Mouse (Mus musculus) midbrain, embryonic 13.5 days (tissue): Measurements from ENCODE around the gene Cldn3. TPM values are rescaled to one million over a fixed set of nuclear protein-coding genes. Genes with fewer than 3 reads are reported as not detected.

Source experiments
- ATAC-seq: fragments of 200-750 bp; cut with Nextera tagmentation; 2 replicates; pipeline ENCODE4 v1.8.0; 2017; ENCODE audit warnings: mild to moderate bottlenecking, moderate TSS enrichment, moderate library complexity
- H3K27ac ChIP-seq: fragments of 300-500 bp; sonication (generic); 2 replicates; pipeline ENCODE4 v1.5.1; 2015; ENCODE audit warnings: inconsistent platforms, mild to moderate bottlenecking, moderate library complexity
- H3K27me3 ChIP-seq: fragments of 300-500 bp; sonication (generic); 2 replicates; pipeline ENCODE4 v1.6.1; 2015; ENCODE audit warnings: mild to moderate bottlenecking, inconsistent platforms
- H3K36me3 ChIP-seq: fragments of 300-500 bp; sonication (generic); 2 replicates; pipeline ENCODE4 v1.6.1; 2015; ENCODE audit warnings: mild to moderate bottlenecking, inconsistent platforms
- H3K4me1 ChIP-seq: fragments of 300-500 bp; sonication (generic); replicated peaks from 2 replicates; pipeline ENCODE4 v1.6.1; 2015; ENCODE audit warnings: inconsistent platforms
- H3K4me2 ChIP-seq: fragments of 300-500 bp; sonication (generic); replicated peaks from 2 replicates; pipeline ENCODE4 v1.6.1; 2015; ENCODE audit warnings: moderate library complexity, mild to moderate bottlenecking, inconsistent platforms
- H3K4me3 ChIP-seq: fragments of 300-500 bp; sonication (generic); replicated peaks from 2 replicates; pipeline ENCODE4 v1.5.1; 2015; ENCODE audit warnings: mild to moderate bottlenecking, inconsistent platforms
- H3K9ac ChIP-seq: fragments of 300-500 bp; sonication (generic); replicated peaks from 2 replicates; pipeline ENCODE4 v1.6.1; 2015; ENCODE audit warnings: mild to moderate bottlenecking, inconsistent platforms
- H3K9me3 ChIP-seq: fragments of 300-500 bp; sonication (generic); 2 replicates; pipeline ENCODE4 v1.6.1; 2016; ENCODE audit warnings: mild to moderate bottlenecking, inconsistent platforms
- WGBS: fragments of 180-500 bp; shearing (Covaris S2); methylation state at CpG from one replicate; pipeline ENCODE4 v1.1.7; 2015; 5-methylcytosine and 5-hydroxymethylcytosine counted together
- polyA plus RNA-seq: library from polyadenylated mRNA; unstranded; fragments of >200 nt; fragmentation: Nextera tagmentation; extraction: Ambion mirVana; gene quantifications from 2 replicates; pipeline ENCODE4 v1.2.1, GENCODE M21; 2015

Cldn3 gene
- polyA plus RNA-seq, 1 experiment from 2014 or later: 1.7 TPM

DNA sequence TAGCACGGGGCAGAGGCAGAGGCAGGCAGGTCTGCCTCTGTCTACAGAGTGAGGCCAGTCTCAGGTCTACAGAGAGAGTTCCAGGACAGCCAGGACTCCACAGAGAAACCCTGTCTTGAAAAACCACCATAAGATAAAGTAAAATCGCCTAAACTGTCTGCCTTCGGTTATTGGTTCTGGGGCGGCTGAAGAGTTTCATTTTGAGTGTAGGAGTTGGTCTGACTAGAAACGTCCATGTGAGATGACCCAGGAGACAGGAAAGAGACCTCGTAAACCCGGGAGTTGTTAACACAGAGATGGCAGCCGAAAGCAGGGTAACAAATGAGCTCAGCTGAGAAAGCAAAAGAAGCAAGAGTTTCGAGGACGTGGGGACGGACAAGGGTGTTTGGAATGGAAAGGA is 3.2 kb downstream of the Cldn3 start:
- WGBS: 75% methylated on average over 11 of the region's 11 CpGs
- peaks cover 20% of the 10 kb centered on the region for H3K4me1 ChIP-seq
- no peak overlapping the region for H3K4me3 ChIP-seq
- no peaks in the 10 kb centered on the region for H3K36me3 ChIP-seq
- peaks cover 61% of the 10 kb centered on the region for H3K27me3 ChIP-seq
- H3K9me3 ChIP-seq: no peaks in the 10 kb centered on the region
- no peak for ATAC-seq
- no peak overlapping the region for H3K27ac ChIP-seq
- no peak overlapping the region for H3K4me2 ChIP-seq
- no peak overlapping the region for H3K9ac ChIP-seq

GRCm38 (mm10) chr5:134989741-134990140 is 3.7 kb downstream of the Cldn3 start:
- H3K27ac ChIP-seq: no peak overlapping the region
- no peaks in the 10 kb centered on the region for H3K36me3 ChIP-seq
- H3K27me3 ChIP-seq: peaks cover 56% of the 10 kb centered on the region
- WGBS: 74% methylated on average over 6 of the region's 6 CpGs
- no peak overlapping the region for H3K9ac ChIP-seq
- H3K9me3 ChIP-seq: no peaks in the 10 kb centered on the region
- no peak overlapping the region for H3K4me2 ChIP-seq
- no peak for ATAC-seq
- H3K4me1 ChIP-seq: peaks cover 20% of the 10 kb centered on the region
- no peak overlapping the region for H3K4me3 ChIP-seq

DNA sequence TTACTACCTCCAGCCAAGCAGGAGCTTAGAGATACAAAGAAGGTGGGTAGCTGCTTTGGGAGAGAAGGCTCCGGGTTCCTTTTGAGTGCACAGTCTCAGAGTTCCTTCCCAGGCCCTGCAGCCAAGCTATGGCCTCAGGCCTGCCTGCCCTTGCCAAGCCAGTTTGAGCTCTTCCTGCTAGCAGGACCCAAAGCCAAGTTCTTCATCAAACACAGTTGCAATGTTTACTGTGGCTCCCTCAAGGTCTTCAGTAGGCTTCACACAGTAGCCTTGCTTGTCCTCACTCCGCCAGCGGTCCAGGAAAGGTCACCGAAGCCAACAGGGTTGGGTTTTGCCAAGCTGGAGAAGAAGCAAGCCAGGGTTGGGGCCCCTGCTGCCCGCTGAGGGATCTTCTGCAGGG is 6.6 kb downstream of the Cldn3 start:
- Histone ChIP-seq H3K36me3 (no peaks in the 10 kb centered on the region), H3K9me3 (no peaks in the 10 kb centered on the region), H3K4me2 (no peak overlapping the region), H3K4me1 (no peaks in the 10 kb centered on the region), H3K27ac (no peak overlapping the region), H3K27me3 (peaks cover 28% of the 10 kb centered on the region), H3K4me3 (no peak overlapping the region), H3K9ac (no peak overlapping the region)
- ATAC-seq: no peak
- 90% methylated on average over 5 of the region's 5 CpGs for WGBS

- Histone ChIP-seq H3K4me3 (no peak overlapping the region), H3K4me1 (peaks cover 11% of the 10 kb centered on the region), H3K27ac (no peak overlapping the region), H3K4me2 (no peak overlapping the region), H3K27me3 (no peaks in the 10 kb centered on the region), H3K9me3 (no peaks in the 10 kb centered on the region), H3K9ac (no peak overlapping the region), H3K36me3 (no peaks in the 10 kb centered on the region)
- ATAC-seq: no peak
- 78% methylated on average over 6 of the region's 6 CpGs for WGBS
Measured at GRCm38 (mm10) chr5:134998359-134998758, 12.3 kb downstream of the Cldn3 start.

DNA sequence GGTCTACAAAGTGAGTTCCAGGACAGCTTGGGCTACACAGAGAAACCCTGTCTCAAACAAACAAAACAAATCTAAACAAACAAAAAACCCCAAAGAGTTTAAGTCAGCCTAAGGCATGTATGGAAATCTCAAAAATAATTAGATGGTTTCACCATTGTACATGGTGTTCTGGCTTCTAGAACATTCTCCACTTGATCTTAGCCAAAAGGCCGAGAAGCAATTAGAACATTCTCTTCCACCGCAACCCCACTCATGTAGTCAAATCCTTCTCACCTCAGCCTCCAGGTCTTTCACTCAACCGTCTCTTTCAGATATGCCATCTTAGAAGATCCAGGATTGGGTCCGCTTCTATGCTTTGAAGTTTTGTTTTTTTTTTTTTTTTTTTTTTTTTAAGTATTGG is 13.8 kb downstream of the Cldn3 start:
- no peak overlapping the region for H3K27ac ChIP-seq
- H3K4me3 ChIP-seq: no peak overlapping the region
- 97% methylated on average over 4 of the region's 4 CpGs for WGBS
- no peak overlapping the region for H3K9ac ChIP-seq
- peaks cover 11% of the 10 kb centered on the region for H3K4me1 ChIP-seq
- no peak overlapping the region for H3K4me2 ChIP-seq
- H3K9me3 ChIP-seq: no peaks in the 10 kb centered on the region
- H3K27me3 ChIP-seq: no peaks in the 10 kb centered on the region
- no peaks in the 10 kb centered on the region for H3K36me3 ChIP-seq
- ATAC-seq: no peak

DNA sequence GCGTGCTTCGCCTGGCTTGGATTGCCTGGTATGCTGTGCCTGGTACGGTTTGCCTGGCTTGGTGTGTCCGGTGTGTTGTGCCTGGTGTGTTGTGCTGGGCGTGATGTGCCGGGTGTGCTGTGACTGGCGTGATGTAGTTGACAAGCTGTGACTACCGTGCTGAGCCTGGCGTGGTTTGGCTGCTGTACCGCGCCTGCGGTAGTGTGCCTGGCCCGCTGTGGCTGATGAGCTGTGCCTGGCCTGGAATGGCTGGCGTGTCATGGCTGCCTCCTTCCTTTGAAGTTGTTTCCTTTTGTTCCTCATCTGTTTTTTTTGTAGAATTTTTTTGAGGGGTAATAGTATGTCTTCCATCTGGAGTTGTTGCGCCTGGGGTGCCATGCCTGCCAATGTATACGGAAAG is 14.7 kb downstream of the Cldn3 start:
- H3K9ac ChIP-seq: no peak overlapping the region
- H3K27me3 ChIP-seq: peaks cover 3% of the 10 kb centered on the region; the same call in 1 of the 2 replicates
- 43% methylated on average over 16 of the region's 16 CpGs for WGBS
- no peak overlapping the region; the same call in 1 of the 2 replicates for H3K27ac ChIP-seq
- H3K4me3 ChIP-seq: no peak overlapping the region
- ATAC-seq: peak; percentile 30; the same call in 1 of the 2 replicates
- H3K36me3 ChIP-seq: no peaks in the 10 kb centered on the region
- no peaks in the 10 kb centered on the region for H3K9me3 ChIP-seq
- peaks cover 11% of the 10 kb centered on the region for H3K4me1 ChIP-seq
- peak overlapping the region; percentile 38 for H3K4me2 ChIP-seq

- ATAC-seq: peak; percentile 68
- H3K27me3 ChIP-seq: peaks cover 3% of the 10 kb centered on the region; the same call in 1 of the 2 replicates
- no peaks in the 10 kb centered on the region for H3K9me3 ChIP-seq
- H3K4me2 ChIP-seq: peak overlapping the region; percentile 38
- peaks cover 11% of the 10 kb centered on the region for H3K4me1 ChIP-seq
- H3K36me3 ChIP-seq: no peaks in the 10 kb centered on the region
- peak overlapping the region; percentile 14 for H3K4me3 ChIP-seq
- H3K9ac ChIP-seq: peak overlapping the region; percentile 28; the same call in 1 of the 2 replicates
- H3K27ac ChIP-seq: no peak overlapping the region
- WGBS: 2% methylated on average over 14 of the region's 14 CpGs
Measured at GRCm38 (mm10) chr5:135001309-135001708, 15.3 kb downstream of the Cldn3 start.

DNA sequence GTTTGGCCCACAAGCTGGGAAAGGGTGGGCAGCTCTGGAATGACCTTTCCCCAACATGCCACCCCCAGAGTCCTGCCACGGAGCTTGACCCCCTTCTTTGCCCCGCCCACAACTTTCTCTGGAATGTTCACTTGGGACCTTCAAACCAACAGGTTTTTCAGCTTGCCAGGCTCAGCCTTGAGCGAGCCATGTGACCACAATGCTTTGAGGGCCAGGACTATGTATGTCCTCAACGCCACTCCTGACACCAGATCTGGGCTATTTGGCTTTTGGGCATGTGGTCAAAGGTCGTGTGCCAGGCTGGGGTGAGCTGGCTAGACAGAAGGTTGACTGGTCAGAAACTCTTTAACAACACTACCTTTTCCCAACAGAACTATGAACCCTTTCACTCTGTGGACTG is 16.1 kb downstream of the Cldn3 start:
- Histone ChIP-seq H3K27ac (no peak overlapping the region), H3K36me3 (no peaks in the 10 kb centered on the region), H3K27me3 (peaks cover 3% of the 10 kb centered on the region; the same call in 1 of the 2 replicates), H3K4me1 (peaks cover 11% of the 10 kb centered on the region), H3K4me3 (no peak overlapping the region), H3K4me2 (no peak overlapping the region), H3K9ac (no peak overlapping the region), H3K9me3 (no peaks in the 10 kb centered on the region)
- ATAC-seq: no peak
- 72% methylated on average over 5 of the region's 5 CpGs for WGBS

GRCm38 (mm10) chr5:135007802-135008571 is 22.0 kb downstream of the Cldn3 start:
- Histone ChIP-seq H3K9ac (peak overlapping the region; percentile 74), H3K4me1 (peaks cover 35% of the 10 kb centered on the region), H3K27ac (peak overlapping the region; percentile 95), H3K27me3 (peaks cover 24% of the 10 kb centered on the region), H3K9me3 (no peaks in the 10 kb centered on the region), H3K4me2 (peak overlapping the region; percentile 75), H3K4me3 (peak overlapping the region; percentile 59), H3K36me3 (no peaks in the 10 kb centered on the region)
- 29% methylated on average over 16 of the region's 16 CpGs for WGBS
- ATAC-seq: no peak

GRCm38 (mm10) chr5:135008671-135009589 is 22.9 kb downstream of the Cldn3 start, which contains the start of gene Abhd11:
Abhd11 (plus strand) TSS chr5:135009152.
- H3K9me3 ChIP-seq: no peaks in the 10 kb centered on the region
- under 1% methylated on average over 52 of the region's 52 CpGs for WGBS
- peaks cover 24% of the 10 kb centered on the region for H3K27me3 ChIP-seq
- peak within 1 kb of the TSS; percentile 75 for H3K4me2 ChIP-seq
- peak within 1 kb of the TSS; percentile 59 for H3K4me3 ChIP-seq
- H3K9ac ChIP-seq: peak within 1 kb of the TSS; percentile 74
- ATAC-seq: peak; percentile 93
- H3K27ac ChIP-seq: peak within 1 kb of the TSS; percentile 95
- H3K4me1 ChIP-seq: peaks cover 35% of the 10 kb centered on the region
- no peaks in the 10 kb centered on the region for H3K36me3 ChIP-seq

DNA sequence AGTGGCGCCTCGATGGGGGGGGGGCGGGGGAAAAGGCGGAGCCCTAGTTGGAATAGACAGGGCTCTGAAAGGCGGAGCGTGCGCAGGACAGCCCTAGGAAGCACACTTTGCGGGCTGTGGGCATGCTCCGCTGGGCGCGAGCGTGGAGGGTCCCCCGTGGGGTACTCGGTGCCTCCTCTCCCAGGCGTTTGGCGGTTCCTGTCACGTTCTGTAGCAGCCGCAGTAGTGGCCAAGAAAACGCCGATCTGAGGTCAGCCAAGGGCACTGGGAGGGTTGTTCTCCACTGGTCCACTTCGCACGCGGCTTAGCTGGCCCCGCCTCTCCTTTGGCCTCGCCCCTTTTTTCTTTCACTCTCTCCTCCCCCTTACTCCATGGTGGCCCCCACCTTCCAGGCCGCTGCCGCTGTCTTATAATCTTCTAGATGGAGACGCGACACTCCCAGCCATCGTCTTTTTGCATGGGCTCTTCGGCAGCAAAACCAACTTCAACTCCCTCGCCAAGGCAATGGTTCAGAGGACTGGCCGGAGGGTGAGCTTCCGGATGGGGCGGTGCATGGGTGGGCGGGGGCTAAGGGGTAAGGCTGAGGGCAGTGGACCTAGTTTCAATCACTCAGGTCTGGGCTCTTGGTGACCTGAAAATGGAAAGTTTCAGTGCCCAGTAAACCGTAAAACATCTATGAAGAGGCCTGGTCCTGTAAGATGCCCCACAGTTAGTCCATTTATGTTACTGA is 23.7 kb downstream of the Cldn3 start:
- peak; percentile 87 for ATAC-seq
- Histone ChIP-seq H3K9ac (peak overlapping the region; percentile 67), H3K4me2 (peak overlapping the region; percentile 75), H3K4me1 (peaks cover 35% of the 10 kb centered on the region), H3K9me3 (no peaks in the 10 kb centered on the region), H3K4me3 (peak overlapping the region; percentile 59), H3K27me3 (peaks cover 24% of the 10 kb centered on the region), H3K36me3 (no peaks in the 10 kb centered on the region), H3K27ac (peak overlapping the region; percentile 95)
- WGBS: under 1% methylated on average over 35 of the region's 37 CpGs
